Mouse (Mus musculus): ENCODE results near the gene Esp3.
"Not testable (repeated sequence)": the region's sequence is repeated elsewhere in the genome, so short reads cannot be mapped to it uniquely, and the experiment has no call there.

Gene Esp3

DNA sequence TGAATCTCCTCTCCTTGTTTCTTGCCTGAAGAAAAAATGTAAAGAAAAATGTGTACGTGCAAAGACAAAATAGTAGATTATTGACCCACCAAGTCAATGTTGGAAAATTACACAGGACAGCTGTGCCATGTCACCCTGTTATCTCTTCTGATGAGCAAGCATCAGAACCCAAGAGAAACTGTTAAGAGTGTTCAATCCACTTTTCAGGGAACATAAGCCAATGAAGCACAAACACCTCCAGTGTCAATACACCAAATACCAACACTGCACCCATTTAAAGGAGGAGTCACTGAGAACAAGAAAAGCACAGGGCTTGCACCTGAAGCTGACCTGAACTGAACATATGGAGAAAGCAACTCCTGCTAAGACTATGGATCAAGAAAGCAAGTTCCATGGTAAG lies at the start of gene Esp3:
Gene Esp3 (plus strand): TSS at position 301 of the 400 bp plus-strand sequence.
- DNase-seq, result not testable (repeated sequence)

DNA sequence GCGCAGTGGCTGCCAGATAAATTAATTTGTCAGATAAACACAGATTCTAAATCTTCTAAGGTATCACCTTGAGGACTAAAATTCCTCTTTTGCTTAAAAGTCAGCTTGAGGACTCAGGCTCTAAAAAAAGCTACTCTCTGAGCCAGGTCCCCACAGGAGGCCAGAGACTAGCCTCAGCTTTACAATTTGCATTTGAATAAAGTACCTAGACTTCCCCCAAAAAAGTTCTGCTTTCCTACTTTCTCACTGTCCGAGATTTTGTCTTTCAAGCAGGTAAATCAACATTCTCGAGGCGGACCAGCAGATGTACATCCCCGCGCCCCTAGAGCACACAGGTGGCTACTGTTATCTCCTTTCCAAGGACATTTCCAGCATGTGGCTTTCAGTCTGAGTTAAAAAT lies 48.0 kb upstream of the Esp3 start:
- not testable (repeated sequence) for DNase-seq

DNA sequence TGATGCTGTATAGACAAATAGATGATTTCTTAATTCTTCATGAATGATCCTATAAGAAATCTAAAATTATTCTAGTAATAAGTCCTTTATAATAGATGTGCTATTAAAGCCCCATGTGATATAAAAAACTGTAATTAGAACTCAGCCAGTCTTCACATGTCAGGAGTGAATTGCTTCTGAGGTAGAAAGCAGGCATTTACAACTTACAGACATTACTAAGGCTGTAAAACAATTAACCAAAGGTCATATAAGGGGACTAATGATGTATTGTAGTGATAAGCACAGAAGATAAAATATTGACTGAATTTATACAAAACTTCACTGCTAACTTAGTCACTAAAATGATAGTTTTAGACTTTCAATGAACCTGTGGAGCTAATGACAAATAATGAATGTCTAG lies 40.6 kb upstream of the Esp3 start:
- DNase-seq, result no peak

DNA sequence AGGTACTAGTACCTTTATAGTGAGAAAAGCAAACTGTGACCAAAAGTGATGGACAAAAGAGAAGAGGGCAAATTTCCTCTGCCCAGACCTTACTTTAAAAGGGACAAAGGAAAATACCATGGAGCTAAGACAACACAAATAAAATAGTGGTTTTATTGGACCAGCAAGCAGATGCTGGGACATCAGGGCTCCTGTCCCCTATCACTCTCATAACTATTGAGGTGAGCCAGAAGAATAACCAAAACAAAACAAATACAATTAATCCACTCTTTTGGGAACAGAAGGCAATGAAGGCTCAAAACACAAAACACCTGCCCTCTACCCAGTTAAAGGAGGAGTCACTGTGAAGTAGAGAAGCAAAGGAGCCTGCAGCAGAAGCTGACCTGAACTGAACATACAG lies 33.6 kb upstream of the Esp3 start, which contains the start of gene Esp4:
Gene Esp4 (plus strand): TSS at position 301 of the 400 bp plus-strand sequence.
- no peak for DNase-seq

DNA sequence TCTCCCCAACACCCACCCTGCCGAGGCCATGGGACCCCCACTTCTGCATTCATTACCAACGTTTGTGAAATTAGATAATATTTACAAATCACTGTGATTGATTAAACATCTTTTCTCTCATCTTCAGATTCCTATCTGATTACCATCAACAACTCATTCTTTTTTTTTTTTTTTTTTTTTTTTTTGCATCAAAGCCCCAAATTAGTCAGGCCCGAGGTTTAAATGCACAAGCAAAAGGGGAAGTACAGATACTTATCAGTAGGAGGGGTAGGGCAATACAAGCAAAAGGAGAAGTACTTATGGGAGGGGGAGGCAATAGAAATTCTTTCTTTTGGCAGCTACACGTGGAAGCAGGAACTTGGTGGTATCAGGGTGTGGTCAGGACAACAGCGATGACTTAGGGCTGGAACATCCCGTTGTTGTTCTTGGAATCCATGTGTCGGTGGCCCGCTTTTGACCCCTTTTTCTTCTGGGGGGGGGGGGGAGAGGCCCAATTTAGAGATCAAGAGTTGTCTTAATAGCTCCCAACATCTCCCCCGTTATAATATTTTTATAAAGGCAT lies 30.3 kb downstream of the Esp3 start:
- not testable (repeated sequence) for DNase-seq

DNA sequence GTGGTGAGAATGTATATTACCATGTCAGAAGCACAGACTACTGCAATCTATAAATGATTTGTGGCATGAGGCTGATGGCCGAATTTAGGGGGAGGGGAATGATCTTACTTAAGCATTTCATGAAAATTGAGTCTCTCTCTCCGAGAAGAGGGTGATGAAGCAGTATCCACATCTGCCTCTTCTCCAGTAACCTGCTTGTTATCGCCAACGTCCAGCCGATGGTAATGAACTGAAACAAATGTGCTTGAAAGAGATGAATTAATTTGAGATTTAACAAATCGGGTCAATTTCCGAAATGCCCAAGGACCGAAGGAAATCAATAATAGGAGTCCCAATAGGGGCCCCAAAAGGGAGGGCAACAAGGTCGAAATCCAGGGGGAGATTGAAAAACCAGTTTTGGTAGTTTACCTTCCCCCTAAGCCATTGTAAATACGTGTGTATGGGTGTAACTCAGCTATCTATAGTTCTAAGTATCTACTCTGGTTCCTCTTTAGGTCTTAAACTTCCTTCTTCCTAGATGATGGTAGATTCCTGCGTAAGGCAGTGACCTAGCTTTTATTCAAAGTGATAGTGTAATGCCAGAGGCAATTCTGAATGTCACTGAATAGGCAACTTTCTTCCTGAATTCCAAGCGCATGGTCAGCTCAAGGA lies 31.4 kb downstream of the Esp3 start:
- DNase-seq, result not testable (repeated sequence)

Measured in kidney, postnatal 25 days (tissue).